Mouse (Mus musculus) E14TG2a.4 (cell line): ENCODE data around the gene Babam2.

Experiments used
- CTCF ChIP-seq: conservative IDR thresholded peaks from 2 replicates; pipeline ENCODE4 v1.5.1; 2014; ENCODE audit warnings: low read length
- NANOG ChIP-seq: IDR thresholded peaks from 2 replicates; pipeline ENCODE4 v1.6.1; 2014; ENCODE audit warnings: borderline replicate concordance, low read length, mixed read lengths
- POU5F1 ChIP-seq: IDR thresholded peaks from 2 replicates; pipeline ENCODE4 v1.6.1; 2014; ENCODE audit warnings: low read length, borderline replicate concordance

DNA sequence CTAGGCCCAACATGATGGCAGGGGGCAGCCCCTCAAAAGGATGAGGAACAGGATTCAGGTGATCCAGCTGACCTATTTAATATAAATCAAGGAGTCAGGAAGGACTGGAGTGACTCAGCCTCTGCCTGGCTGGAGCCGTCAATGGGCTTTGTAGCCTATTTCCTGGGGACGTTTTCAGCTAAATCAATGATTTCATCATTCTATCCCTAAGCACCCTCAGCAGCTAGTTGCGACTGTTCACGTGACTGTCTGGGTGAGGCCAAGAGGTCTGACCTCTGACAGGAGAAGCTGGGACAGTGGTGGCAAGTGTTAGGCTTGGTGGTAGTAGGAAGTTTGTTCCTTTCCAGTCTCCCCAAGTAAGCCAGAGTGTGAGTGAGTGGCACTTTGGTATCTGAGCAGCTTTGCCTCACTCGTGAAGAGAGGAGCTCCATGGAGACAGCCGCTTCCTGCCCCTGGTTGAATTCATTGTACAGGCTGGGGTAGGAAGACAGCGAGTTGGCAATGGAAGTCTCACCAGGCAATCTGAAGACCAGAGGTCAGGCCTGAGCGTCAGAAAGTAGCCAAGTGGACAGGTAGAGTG lies 337.1 kb downstream of the Babam2 start:
- no peak for TF ChIP-seq CTCF
- no peak for TF ChIP-seq NANOG
- TF ChIP-seq POU5F1, result no peak
